Mouse (Mus musculus) left cerebral cortex, postnatal 14 days (tissue): ENCODE measurements at regions not wholly inside any gene's neighbourhood (a gene's known extent, or its start where the extent isn't known, plus 50 kb on each side); places are given as distances from the start of the nearest gene placed in this dataset.

Experiments
- DNase-seq, 2 experiments: peaks; one replicate each; pipeline ENCODE4 v3.0.0; 2021 to 2022; ENCODE audit warnings: low spot score in 2 of 2, mixed read lengths in 1 of 2
- intact Hi-C: fragments of 180-260 bp; cut with DNase I; formaldehyde crosslinking; loops from one replicate; pipeline ENCODE4 v1.15.1; 2025

- intact Hi-C loops, result loop anchor here (2.0 to 10.0 kb wide), 2 partner anchors 163 to 211 kb away; no protein-coding TSS in a partner anchor
- DNase-seq, result no peak
Observed at GRCm38 (mm10) chrX:142535954-142536353, 145.3 kb upstream of the Tmem164 start.

GRCm38 (mm10) chrX:142537259-142537963 is 143.8 kb upstream of the Tmem164 start:
- intact Hi-C loops, result loop anchor here (10.0 kb wide), 1 partner anchor 213 kb away; no protein-coding TSS in a partner anchor
- no peak for DNase-seq

- peak; percentile 45 to 67 for DNase-seq
- intact Hi-C loops, result no loop called here
Observed at GRCm38 (mm10) chrX:142540264-142540663, 140.9 kb upstream of the Tmem164 start.

- no peak for DNase-seq
- intact Hi-C loops, result loop anchor here (5.0 kb wide), 2 partner anchors 130 to 255 kb away; partner anchors contain the start of gene Tmem164
Observed at GRCm38 (mm10) chrX:142552196-142552595, 129.0 kb upstream of the Tmem164 start.

GRCm38 (mm10) chrX:142554161-142554560 is 127.0 kb upstream of the Tmem164 start:
- intact Hi-C loops, result loop anchor here (5.0 kb wide), 2 partner anchors 128 to 253 kb away; partner anchors contain the start of gene Tmem164
- peak; percentile 23 to 54 for DNase-seq

- no peak for DNase-seq
- intact Hi-C loops, result no loop called here
Observed at GRCm38 (mm10) chrX:142557496-142557895, 123.7 kb upstream of the Tmem164 start.

- DNase-seq, result no peak
Observed at GRCm38 (mm10) chrX:142560209-142560912, 120.8 kb upstream of the Tmem164 start.

GRCm38 (mm10) chrX:142561788-142562187 is 119.4 kb upstream of the Tmem164 start:
- intact Hi-C loops, result no loop called here
- no peak for DNase-seq

More at GRCm38 (mm10) chrX:142560209-142560912, 120.8 kb upstream of the Tmem164 start:
- intact Hi-C loops, result no loop called here

- no peak for DNase-seq
- intact Hi-C loops, result no loop called here
Observed at GRCm38 (mm10) chrX:142564186-142564585, 117.0 kb upstream of the Tmem164 start.

- intact Hi-C loops, result no loop called here
Observed at GRCm38 (mm10) chrX:142571772-142572171, 109.4 kb upstream of the Tmem164 start.

GRCm38 (mm10) chrX:142574022-142574421 is 107.2 kb upstream of the Tmem164 start:
- intact Hi-C loops, result no loop called here
- DNase-seq, result no peak

More at GRCm38 (mm10) chrX:142571772-142572171, 109.4 kb upstream of the Tmem164 start:
- DNase-seq, result no peak

GRCm38 (mm10) chrX:142574945-142575710 is 106.1 kb upstream of the Tmem164 start:
- intact Hi-C loops, result no loop called here
- DNase-seq, result no peak

- intact Hi-C loops, result no loop called here
- DNase-seq, result peak in 1 of 2 experiments; percentile 7
Observed at GRCm38 (mm10) chrX:142576127-142576526, 105.1 kb upstream of the Tmem164 start.

- no peak for DNase-seq
- intact Hi-C loops, result no loop called here
Observed at GRCm38 (mm10) chrX:142577449-142578081, 103.6 kb upstream of the Tmem164 start.

GRCm38 (mm10) chrX:142585281-142585680 is 95.9 kb upstream of the Tmem164 start:
- no peak for DNase-seq
- intact Hi-C loops, result no loop called here

- intact Hi-C loops, result no loop called here
- DNase-seq, result no peak
Observed at GRCm38 (mm10) chrX:142599377-142599776, 81.8 kb upstream of the Tmem164 start.

GRCm38 (mm10) chrX:142600782-142601181 is 80.4 kb upstream of the Tmem164 start:
- intact Hi-C loops, result no loop called here
- DNase-seq, result no peak

- DNase-seq, result no peak
- intact Hi-C loops, result no loop called here
Observed at GRCm38 (mm10) chrX:142605088-142605487, 76.1 kb upstream of the Tmem164 start.

- DNase-seq, result no peak
- intact Hi-C loops, result no loop called here
Observed at GRCm38 (mm10) chrX:142606595-142607205, 74.5 kb upstream of the Tmem164 start.
